Mouse (Mus musculus): Measurements from ENCODE around the gene Map9.
A peak's percentile ranks its signal among the peaks of the same experiment; 100 is the strongest.
"Not testable (repeated sequence)": the region's sequence is repeated elsewhere in the genome, so short reads cannot be mapped to it uniquely, and the experiment has no call there.

Gene Map9

DNA sequence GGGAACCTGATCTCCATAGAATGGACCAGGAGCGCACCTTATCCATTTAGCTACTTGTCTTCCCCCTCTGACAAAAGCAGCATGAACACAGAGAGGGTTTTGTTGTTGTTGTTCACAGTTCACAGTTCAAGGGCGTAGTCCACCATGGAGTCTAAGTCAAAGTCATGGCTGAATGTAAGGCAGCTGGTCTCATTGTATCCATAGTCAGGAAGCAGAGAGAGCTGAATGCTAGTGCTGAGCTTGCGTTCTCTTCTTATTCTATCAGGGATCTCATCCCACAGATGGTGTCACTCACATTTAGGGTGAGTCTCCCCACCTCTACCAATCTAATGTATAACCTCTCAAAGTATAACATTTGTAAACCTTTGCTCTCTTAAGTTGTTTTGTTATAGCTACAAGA, 60.1 kb downstream of the Map9 start:
- no peak for DNase-seq

- DNase-seq: no peak
These were observed 77.5 kb downstream of the Map9 start for GRCm38 (mm10) chr3:82435351-82435750.

GRCm38 (mm10) chr3:82440976-82441375, 83.1 kb downstream of the Map9 start:
- peak; percentile 59 for DNase-seq

DNA sequence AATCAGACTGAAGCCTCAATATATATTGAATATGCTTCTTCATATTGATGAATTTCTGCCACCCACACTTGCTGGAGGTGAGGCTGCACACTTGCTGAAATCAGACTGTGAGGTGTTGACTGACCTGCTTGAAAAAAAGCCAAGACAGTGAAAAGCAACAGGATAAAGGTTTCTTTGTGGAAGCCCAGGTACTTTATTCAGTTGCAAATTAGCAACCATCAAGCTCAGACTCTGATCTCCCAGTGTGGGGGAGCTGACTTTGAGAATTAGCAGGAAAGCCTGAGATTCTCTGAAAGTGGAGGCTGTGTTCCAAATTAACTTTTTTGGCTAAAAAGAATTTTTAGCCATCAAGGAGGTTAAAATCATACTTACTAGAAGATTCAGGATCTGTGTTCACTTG, 83.8 kb downstream of the Map9 start:
- DNase-seq: not testable (repeated sequence)
